Mouse (Mus musculus) right cerebral cortex, postnatal 10 days (tissue): ENCODE measurements at regions not wholly inside any gene's neighbourhood (a gene's known extent, or its start where the extent isn't known, plus 50 kb on each side); places are given as distances from the start of the nearest gene placed in this dataset.

Experiments used
- DNase-seq, 2 experiments: peaks; one replicate each; pipeline ENCODE4 v3.0.0; 2021; ENCODE audit warnings: low spot score in 2 of 2

DNA sequence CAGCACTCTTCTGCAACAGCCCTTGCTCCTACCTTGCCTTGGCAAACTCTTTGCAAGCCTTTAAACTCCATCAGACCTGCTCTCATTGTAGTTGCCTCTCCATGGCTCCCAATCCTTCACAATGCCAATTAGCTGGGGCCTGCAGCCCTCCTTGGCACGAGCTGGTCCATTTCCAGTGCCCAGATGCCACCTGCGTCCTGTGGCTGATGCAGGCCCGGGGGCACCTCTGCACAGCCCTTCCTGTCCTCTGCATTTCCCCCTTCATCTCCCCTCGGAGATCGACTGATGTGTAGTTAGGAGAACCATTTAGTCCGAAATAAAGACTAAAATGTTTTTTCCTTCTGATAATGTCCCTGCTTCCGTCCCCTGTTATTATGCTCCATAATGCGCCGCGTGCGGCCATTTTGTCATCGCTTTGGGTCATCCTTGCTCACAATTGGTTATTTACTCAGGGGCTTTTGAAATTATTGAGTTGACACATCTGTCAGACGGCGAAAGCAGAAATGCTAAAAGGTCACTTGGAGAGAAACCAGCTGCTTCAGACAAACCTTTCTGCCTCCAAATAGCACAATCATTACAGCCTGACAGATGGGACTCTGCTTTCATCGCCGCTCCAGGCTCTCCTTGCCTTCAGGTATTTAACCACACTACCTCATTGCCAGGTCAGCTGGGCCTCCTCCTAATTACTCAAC, 250.0 kb upstream of the Fam92a start:
- no peak for DNase-seq

DNA sequence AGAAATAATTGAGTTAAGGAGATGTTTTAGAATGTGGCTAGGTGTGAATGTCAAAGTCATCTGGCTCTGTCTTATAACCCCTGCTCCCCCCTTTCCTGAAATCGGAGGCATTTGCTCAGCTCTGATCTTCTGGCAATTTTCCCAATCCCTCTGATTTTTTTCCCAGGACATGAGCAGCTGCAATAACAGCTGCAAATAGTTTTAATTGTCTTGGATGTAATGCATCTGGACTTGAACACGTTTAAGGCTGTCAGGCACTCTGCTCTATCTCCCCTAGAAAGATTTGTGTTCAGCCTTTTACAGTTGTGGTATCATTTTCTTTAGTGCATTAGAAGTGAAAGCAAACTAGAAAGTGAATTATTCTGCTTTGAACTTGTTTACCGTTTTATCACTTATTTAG, 246.3 kb upstream of the Fam92a start:
- no peak for DNase-seq

DNA sequence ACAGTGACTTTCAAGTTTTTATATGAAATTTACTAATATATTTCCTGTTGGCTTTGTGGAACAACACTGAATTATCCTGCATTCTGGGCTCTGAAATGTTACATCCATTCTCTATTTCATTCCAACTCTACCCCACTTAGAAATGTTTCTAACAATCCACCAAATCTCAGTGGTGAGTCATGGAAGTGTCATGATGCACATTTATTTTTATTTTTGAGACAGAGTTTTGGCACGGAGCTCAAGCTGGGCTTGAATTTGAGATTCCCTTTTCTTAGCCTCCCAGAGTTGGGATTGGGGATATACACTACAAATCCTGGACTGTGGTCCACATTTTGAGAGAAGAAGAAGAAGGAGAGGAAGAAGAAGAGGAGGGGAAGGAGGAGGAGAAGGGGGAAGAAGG, 223.5 kb upstream of the Fam92a start:
- DNase-seq, result no peak

DNA sequence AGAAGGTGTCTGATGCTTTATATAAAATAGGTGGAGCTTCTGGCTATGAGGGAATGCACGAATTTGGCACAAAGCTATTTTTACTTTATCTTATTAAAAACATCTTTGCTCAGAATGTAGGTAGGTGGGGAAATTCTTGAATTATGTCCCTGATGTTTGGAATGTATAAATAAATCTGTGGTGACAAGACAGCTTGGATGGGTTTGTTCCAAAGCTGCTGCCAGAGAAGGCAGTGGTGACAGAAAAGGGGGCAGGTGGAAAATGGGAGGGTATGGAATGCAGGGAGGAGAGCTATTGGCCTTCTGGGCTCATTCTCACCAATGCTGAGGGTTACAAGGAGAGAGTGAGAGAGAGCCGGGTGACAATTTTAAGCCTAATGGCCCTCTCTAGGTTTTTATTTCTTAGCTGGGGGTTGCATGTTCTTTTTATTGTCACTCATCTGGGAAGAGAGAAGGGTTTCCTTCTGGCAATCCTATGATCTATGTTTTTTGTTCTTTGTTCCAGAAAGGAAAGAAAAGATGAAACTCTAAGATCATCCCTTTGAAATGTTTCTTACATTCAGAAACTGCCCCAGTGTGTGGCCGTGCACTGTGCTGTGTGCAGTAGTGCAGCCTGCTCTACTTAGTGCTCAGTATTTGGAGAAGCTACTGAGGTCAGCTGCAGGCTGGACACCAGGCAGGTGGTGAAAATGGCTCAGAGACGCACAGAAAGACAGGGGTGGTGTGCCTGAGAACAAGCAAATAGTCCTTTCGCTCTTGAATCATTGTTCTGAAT, 205.2 kb upstream of the Fam92a start:
- DNase-seq, result peak in 1 of 2 experiments; percentile 24

DNA sequence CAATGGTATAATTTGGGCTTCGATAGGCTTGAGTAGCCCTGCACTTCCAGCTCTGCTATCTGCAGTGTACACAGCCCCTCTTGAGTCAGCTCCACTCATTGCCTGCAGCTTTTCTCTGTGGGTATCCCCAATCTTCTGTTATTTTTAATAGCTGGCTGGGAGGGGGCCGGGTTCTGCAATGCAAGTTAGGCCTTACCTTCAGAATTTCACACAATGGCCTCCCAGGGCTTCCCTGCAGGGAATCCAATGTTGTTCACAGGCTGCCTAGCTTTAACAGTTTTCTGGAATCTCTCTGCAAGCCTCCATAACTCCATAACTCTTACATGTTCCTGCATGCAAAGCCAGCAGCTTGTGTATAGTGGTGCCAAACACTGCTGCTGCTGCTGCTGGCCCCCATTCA, 197.7 kb upstream of the Fam92a start:
- DNase-seq, result no peak

DNA sequence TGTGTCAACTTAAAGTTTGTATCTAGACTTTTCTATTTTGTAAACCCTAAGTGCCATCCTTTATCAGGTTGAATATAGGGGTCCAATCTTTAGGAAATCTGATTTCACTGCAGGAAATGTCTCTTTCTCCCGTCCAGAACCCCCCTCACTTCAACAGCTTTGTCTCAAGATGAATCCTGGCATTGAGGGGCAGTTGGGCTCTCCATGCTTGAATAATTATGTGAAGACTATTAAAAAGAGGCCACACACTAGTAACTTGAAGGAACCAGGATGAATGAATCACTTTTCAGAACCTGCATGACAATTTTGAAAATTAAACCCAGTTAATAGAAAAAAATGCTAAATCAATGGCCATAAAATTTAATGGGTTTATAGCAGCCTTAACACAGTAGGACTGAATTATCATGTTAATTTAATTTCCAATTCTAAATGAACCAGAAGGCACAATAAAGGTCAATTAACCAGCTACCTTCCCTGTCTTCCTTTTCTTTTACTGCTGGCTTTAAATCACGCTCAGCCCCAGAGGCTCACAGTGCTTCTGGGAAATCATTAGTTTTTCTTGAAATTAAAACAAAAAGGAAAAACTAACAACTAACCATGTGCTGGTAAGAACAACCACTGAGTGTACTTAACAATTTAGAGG, 185.3 kb upstream of the Fam92a start:
- DNase-seq, result no peak

DNA sequence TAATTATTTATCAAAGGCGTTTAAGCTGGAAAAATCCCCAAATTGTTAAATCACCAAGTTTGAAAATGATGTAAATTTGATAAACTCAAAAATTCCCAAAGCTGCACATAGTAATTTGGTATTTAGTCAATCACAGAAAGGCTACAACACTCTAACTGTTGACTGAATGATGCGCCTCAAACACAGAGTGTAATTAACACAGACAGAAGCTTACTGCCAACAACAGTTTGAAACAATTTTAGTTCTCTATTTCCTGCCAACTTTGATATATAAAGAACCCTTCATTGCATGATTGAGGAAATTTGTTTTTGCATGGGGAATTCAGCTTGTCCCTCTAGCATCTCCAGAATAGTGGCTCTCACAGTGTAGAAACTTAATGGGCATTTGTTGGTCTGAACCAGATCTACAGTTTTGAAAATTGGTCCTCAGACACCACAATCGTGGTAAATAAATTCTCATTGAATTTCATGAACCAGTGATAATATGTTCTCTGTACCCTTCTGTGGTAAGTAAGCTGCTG, 181.6 kb upstream of the Fam92a start:
- no peak for DNase-seq

DNA sequence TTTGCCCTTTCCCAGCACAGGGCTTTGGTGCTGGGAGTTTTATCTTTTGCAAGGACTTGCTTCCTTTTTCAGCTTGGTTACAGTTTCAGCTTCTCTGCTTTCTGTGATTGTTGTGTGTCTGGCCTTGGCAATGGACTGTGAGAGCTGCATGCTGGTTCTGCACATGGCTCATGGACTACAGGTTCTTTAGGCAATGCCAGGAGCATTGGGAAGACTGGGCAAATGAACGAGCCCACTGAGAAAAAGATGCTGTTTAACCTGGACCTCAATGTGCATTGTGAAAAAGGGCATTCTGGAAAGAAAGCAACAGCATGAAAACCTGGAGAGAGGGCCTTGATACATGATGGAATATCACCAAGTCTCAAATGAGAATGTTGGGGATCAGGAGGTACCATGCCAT, 167.4 kb upstream of the Fam92a start:
- DNase-seq, result no peak

DNA sequence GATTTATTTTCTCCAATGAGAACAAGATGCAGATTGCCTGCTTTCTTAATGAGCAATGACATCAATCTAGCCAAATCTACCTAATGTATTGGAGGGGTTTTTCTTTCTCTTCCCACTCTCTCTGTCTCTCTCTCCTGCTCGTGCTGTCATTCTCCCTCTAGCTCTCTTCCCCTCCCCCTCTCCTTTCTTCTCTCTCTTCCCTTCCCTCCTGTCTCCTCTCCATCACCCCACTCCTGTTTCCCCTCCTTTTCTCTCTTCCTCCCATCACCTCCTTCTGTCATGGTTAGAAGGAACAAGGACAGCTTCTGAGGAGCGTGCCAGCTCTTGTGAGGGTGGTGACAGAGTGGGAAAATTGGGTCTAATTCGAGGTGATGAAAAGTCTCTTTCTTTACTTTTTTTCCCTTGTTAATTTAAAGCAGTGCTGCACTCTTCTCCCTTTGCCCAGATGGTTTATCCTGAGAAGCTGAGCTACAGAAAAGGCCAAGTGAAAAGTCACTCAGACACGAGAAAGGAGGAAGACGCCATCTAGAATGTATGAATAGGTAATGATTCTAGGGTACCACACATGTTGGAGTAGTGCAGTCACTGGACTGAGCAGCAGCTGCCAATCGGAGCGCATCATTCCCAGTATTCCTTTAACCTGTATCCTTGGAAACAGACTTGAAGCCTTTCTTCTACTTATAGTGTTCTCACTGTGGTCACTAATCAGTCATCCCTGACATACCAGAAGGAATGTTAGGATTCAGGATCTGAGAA, 163.2 kb upstream of the Fam92a start:
- DNase-seq, result peak in 1 of 2 experiments; percentile 33

DNA sequence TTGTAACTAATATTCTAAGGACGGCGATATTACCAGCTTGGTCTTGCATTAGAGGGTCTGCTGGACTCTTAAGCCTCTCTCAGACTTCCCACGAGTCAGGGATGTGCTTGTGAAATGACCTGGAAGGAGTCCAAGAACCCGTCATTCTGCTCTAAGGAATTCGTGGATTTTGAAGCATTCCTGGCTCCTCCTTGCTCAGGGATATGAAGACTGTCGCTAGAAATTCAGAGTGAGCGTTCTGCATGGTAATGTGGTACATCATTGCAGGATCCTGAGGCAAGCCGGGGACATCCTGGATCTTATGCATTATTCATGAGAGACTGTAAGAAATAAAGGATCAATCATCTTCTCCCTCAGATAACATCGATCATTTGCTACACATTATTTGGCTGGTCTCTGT, 162.6 kb upstream of the Fam92a start:
- DNase-seq, result peak; percentile 28 to 36

DNA sequence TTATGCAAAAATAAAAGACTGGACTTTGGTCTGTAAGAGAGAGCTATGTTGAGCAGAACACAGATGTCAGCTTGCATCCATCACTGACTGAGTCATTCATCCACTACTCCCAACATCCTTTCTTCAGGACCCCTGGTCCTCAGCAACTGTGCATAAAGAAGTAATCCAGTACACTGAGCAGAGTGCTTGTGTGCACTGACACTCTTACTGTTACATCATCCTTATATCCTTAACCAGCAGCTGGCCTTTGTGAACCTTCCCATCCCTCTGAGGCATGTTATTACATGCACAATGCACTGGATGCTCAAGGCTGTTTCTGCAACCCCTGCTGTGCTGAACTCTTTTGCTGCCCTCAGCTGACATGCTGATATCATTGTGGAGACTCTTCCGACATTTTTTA, 144.2 kb upstream of the Fam92a start:
- DNase-seq, result no peak

DNA sequence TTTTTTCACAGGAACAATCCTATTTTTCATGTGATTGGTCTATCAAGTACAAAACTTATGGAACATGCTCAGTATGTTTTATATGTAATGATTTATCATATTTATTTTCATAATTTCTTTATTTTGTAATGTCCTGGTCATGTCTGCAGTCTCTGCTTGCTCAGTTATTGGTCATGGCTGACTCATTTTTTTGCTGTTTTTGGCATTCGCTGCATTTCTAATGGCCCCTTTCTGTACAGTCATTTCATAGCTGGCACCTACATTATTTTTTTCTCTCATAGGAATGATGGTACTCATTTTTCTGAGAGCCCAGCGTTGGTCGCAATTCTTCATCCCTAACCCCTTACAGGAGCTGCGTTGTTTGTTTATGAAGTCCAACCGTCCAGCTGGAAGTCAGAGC, 136.5 kb upstream of the Fam92a start:
- no peak for DNase-seq

DNA sequence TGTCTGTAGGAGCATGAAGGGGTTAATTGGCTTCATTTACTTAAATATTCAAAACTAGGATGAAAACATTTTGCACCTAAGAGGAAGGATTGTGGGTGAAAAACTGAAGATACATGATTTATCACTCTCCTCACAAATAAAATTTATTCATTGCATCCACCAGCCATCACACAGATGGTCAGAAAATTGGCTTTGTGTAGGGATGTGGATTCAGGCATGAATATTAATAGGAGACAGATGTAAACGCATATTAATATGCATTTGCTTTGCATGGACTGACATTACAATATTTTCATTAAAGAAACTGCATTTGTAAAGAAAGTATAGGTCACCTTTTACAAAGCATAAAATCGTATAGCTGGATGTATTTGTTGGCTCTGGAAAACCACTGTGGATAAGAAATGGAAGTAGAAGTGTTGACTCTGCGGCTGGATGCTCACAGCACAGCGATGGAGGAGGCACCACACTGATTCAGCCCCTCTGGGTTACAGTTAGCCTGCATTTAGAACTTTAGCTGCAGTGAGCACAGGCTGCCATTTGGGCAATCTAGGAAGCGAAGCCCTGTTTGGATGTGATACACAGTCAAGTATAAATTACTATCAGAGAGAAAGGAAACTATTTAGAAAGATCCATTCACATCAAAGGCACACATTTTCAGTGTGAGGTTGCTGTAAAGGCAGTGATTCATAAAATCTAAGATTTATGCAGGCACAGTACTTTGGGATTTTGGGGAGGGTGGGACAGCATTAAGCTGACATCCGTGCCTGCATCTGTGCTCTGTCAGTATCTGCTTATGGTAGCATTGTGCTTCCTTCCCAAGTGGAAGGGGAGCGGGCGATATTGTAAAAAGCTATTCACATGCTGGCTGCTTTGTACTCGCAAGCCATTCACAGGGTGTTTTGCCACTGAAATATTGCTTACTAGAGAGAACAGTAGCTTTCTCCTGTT, 135.1 kb upstream of the Fam92a start:
- DNase-seq, result peak; percentile 21

DNA sequence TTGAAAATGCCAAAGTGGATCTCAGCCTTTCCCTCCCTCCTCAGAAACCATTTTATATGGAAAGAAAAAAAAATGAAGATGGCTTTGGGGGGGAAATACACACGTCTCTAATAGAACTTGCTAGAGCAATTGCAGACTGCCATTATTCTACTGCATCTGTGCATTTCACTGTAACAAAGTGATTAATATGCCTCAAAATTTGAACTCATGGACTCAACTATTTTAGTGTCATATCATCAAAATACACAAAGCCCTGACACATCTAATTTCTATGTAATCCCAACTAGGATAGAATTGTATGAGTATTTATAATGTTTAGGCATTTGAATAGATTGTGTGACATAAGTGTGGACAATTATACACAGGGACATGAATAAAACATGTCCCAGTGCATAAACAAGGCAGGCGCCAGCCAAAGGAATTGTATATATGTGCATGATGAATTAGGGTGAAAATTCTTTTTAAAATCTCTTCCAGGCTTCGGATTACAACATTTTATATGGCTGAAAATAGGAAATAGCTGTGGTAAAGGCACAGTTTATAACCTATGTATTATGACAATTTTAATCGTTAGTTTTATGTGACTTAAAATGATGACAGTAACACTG, 115.4 kb upstream of the Fam92a start:
- DNase-seq, result peak in 1 of 2 experiments; percentile 23

DNA sequence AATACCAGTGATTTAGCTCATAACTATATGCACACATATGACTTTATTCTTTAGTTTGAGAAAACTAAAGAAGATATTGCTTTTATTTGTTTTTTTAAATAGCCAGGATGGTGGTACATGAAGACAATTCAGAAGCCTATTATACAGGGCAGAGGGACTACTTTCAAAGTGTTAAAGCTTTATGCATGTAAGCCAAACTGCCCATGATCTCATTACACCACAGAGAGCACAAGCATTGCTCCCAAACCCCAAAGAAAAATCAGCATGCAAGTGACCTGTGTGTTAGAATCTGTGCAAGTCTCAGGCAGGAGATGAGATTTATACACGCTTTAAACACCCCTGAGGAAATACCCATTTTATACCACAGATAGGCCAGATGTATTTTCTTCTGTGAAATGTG, 114.6 kb upstream of the Fam92a start:
- no peak for DNase-seq

DNA sequence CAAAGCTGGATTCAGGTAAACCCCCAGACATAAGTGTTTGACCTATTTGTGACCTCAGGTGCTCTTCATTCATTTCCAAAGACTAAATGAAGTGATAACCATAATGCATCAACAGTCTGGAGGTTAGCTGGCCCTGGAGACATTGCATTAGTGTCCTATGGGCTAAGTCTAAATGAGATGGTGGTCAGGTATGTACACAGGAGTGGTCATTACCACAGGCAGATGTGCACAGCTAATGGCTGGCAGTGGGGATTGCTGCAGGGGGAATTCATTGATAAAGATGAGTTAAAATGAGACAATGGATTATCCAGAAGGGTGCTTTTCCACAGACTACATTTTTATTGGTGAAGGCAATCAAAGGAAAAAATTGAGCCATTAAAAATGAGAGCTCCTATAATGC, 114.2 kb upstream of the Fam92a start:
- DNase-seq, result no peak

DNA sequence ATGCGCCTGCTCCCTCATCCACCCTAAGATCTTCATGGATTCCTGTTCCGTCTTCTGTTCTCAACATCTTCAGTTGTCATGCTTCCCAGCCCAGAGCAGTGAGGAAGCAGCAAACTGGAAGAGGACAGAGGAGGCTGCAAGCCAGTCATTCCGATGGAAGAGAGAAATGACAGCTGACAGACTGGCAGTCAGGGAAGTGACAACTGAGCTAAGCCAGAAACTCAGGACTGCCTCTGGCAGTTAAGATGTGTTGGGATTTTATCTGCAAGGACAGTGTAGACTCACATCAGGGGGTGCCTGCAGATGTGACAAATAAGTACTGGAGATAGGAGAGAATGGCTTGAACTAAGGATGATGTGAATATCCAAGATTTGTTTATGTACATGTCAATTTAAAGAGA, 106.1 kb upstream of the Fam92a start:
- no peak for DNase-seq

DNA sequence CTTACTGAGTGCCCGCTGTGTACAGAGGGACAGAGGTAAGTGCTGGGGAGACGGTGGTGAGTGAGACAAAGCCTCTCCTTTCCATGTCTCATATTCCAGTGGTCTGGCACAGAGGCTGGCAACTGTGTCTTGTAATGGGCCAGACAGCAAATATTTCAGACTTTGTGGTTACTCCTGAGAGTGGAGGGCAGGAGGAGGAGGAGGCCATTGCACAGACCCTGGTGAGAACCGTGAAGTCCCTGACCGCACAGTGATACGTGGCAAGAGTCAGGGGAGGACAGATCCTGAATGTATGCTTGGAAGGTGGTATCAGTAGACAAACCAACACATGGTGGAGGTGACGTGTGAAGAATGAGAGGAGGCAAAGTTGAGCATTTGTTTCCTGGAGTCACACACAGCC, 101.6 kb upstream of the Fam92a start:
- DNase-seq, result no peak

DNA sequence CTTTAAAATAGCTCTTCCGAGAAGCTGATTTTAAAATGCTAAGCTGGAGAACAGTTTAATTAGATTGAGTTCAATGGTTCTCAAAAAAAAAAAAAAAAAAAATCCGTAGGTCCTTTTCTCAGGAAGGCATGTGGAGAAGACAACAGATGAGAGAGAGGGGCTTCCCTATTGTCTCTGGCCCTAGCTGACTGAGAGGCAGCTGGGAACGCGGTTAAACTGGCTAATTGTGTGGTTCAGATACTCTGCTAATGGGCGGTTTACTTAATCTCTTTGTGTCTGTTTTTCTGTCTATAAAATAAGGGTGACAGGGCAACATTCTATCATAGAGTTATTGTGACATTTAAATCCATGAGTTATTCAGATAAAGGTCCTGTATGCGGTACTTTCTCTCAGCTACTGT, 101.1 kb upstream of the Fam92a start:
- DNase-seq, result no peak

DNA sequence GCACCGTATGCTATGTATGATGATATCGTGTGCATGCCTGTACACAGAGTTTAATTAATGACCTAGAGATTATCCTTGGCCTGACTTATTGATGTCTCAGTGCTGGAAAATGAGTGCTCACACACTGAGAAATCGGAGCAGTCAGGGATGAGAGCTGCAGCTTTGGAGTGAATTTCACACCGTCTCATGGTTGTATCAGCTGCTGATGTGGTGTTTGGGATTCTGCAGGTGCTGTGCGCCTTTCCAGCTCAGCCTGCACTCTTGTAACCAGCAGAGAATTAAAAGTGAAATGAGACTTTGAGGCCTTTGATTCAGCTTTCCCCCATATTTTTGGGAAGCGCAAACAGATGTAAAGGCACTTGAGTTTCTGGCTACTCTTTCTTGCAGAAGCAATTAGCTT, 100.6 kb upstream of the Fam92a start:
- no peak for DNase-seq

DNA sequence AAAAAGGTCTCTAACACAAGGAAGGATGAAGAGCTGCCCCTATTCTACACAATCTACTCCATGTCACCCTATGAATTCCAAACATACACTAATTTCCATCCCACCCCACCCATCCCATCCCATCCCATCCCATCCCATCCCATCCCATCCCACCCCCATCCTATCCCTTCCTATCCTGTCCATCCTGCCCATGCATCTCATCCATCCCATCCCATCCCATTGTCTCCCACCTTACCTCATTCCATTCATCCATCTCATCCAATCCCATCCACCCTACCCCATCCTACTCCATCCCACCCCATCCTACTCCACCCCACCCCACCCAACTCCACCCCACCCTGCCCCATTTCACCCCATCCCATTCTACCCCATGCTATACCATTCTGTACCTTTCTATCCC, 91.9 kb upstream of the Fam92a start:
- no peak for DNase-seq
